Mouse (Mus musculus) inflammation-experienced regulatory T-cells (primary cell): ENCODE data around the gene Vmn2r2. TPM values are rescaled to one million over a fixed set of nuclear protein-coding genes. Genes with fewer than 3 reads are reported as not detected.

Source experiments
- polyA plus RNA-seq, 2 experiments: library from polyadenylated mRNA; unstranded; fragments of 100-300 nt; shearing (Covaris generic); gene quantifications; one replicate each; pipeline ENCODE4 v1.2.1; 2017

Vmn2r2 gene
- under 1 TPM; 0.10 to 0.13 TPM for polyA plus RNA-seq

GRCm38 (mm10) chr3:64141878-64142508 is at the start of gene Vmn2r2:
Gene Vmn2r2 (minus strand): TSS chr3:64141928.

GRCm38 (mm10) chr3:64081247-64081646 is 60.5 kb downstream of the Vmn2r2 start, which contains the start of gene Vmn2r1:
Gene Vmn2r1 (plus strand): TSS chr3:64081547.

Other genes starting within 250 kb of the Vmn2r2 start
- gene Plch1, start 242.5 kb downstream of the Vmn2r2 start, polyA plus RNA-seq, result 1 to 10 TPM in 1 of 2 experiments, under 1 TPM in 1; 0.10 to 1.1 TPM
- gene E130311K13Rik, start 212.5 kb downstream of the Vmn2r2 start, polyA plus RNA-seq, result 10 to 100 TPM in 1 of 2 experiments, 1 to 10 TPM in 1; 8.7 to 10.4 TPM
- 10 to 100 TPM; 17.5 to 23.7 TPM for gene Slc33a1, start 177.2 kb downstream of the Vmn2r2 start, polyA plus RNA-seq
- 10 to 100 TPM; 20.7 to 22.7 TPM for gene Gmps, start 165.8 kb downstream of the Vmn2r2 start, polyA plus RNA-seq
- under 1 TPM in 1 of 2 experiments, not detected in 1; 0.13 TPM for gene Vmn2r1, start 60.4 kb downstream of the Vmn2r2 start, polyA plus RNA-seq
- under 1 TPM in 1 of 2 experiments, not detected in 1; 0.06 TPM for gene Vmn2r3, start 147.8 kb upstream of the Vmn2r2 start, polyA plus RNA-seq